Mouse (Mus musculus): ENCODE data around the gene Itch. TPM values are rescaled to one million over a fixed set of nuclear protein-coding genes. Genes with fewer than 3 reads are reported as not detected.
A peak's percentile ranks its signal among the peaks of the same experiment; 100 is the strongest.
"Not testable (repeated sequence)": the region's sequence is repeated elsewhere in the genome, so short reads cannot be mapped to it uniquely, and the experiment has no call there.

The Itch gene
- polyA plus RNA-seq, 1 experiment = 26.6 TPM

GRCm38 (mm10) chr2:155100796-155101259, 32.5 kb upstream of the Itch start:
- TF ChIP-seq CTCF (IDR thresholded peaks at IDR 0.05; ENCODE audit: borderline replicate concordance, extremely low read depth, insufficient read depth, insufficient read length) (no peak), POLR2A (IDR thresholded peaks at IDR 0.05; ENCODE audit: borderline replicate concordance, extremely low read depth, insufficient read depth, insufficient read length, poor library complexity, severe bottlenecking) (no peak)
- DNase-seq (ENCODE audit: low read depth) = no peak

DNA sequence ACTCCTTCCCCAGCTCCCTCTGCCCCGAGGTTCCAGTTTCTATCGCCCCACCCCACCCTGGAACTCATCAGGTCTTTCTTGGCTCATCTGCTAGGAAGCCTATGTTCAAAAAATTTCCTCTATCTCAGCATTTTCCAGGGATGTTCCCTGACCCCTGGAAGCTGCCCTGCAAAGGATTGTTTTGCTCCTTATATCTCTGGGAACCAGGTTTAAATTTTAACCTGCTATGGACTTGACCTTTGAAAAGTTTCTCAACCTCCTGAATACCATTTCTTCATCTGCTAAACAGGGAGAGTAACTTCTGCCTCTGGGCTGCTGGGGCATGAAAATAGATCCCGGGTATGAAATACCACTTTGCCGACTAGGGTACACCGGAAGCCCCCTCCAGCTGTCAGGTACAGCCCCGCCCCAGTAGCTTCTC, 31.5 kb upstream of the Itch start:
- TF ChIP-seq CTCF (IDR thresholded peaks at IDR 0.05; ENCODE audit: borderline replicate concordance, extremely low read depth, insufficient read depth, insufficient read length) (no peak), POLR2A (IDR thresholded peaks at IDR 0.05; ENCODE audit: borderline replicate concordance, extremely low read depth, insufficient read depth, insufficient read length, poor library complexity, severe bottlenecking) (no peak)
- DNase-seq (ENCODE audit: low read depth) = no peak

GRCm38 (mm10) chr2:155103607-155104006, 29.7 kb upstream of the Itch start:
- TF ChIP-seq CTCF (IDR thresholded peaks at IDR 0.05; ENCODE audit: borderline replicate concordance, extremely low read depth, insufficient read depth, insufficient read length) (no peak), POLR2A (IDR thresholded peaks at IDR 0.05; ENCODE audit: borderline replicate concordance, extremely low read depth, insufficient read depth, insufficient read length, poor library complexity, severe bottlenecking) (no peak)
- DNase-seq (ENCODE audit: low read depth) = peak; percentile 56

DNA sequence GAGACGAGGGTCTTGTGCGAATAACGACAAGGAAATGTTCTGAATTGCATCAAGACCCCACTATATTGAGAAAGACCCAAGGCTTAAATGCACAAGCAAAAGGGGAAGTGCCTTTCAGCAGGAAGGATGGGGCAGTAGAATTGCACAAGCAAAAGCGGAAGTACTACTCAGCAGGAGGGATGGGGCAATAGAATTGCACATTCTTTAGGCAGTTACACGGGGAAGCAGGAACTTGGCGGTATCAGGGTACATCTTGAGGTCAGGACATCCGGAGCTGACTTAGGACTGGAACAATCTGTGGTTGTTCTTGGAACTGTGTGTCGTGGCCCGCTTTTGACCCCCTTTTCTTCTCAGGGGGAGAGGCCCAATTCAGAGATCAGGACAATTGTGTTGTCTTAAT, 26.0 kb upstream of the Itch start:
- DNase-seq (ENCODE audit: low read depth) = not testable (repeated sequence)

- DNase-seq (ENCODE audit: low read depth) = no peak
- TF ChIP-seq CTCF (IDR thresholded peaks at IDR 0.05; ENCODE audit: borderline replicate concordance, extremely low read depth, insufficient read depth, insufficient read length) (no peak), POLR2A (IDR thresholded peaks at IDR 0.05; ENCODE audit: borderline replicate concordance, extremely low read depth, insufficient read depth, insufficient read length, poor library complexity, severe bottlenecking) (no peak)
Observed at GRCm38 (mm10) chr2:155115216-155115830, 18.0 kb upstream of the Itch start.

DNA sequence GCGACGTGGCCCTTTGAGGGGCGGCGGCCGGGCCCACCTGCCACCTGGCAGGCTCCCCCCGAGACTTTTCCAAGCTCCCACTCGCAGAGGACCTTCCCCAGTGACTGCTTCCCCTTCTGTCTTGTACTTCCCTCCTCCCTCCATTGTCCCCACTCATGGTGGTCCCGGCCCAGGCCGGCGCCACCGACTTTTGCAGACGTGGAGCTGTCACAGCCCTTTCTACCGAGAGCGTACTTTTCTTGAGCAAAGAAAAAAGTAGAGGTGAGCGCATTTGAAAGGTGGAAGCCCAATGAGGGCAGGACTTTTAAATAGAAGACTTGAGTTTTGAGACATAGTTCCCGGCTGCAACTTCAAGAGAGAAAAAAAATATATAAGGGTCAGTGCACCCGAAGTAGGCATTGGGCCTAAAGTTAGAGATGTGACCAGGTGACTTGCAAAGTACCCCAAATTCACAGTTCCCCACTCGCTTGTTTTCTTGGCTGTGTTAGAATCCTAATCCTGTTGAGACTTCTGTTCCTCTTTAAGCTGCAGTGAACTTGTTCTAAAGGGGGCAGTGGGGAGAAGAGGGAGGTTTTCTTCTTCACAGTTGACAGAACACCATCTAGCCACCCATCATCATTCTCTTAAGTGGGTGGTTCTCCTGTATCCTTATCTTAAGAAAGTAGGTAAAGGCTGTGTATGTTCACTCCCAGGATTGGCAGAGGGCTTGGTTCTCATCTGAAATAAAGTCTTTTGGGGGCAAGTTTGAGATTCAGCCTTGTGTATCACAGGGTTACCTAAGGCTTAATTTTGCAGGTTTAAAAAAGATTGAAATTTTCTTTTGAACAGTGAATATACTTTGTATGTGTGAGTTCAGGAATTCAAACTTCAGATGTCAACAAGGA, 910 bp downstream of the Itch start:
- no peak for TF ChIP-seq CTCF (IDR thresholded peaks at IDR 0.05; ENCODE audit: borderline replicate concordance, extremely low read depth, insufficient read depth, insufficient read length)
- TF ChIP-seq POLR2A (IDR thresholded peaks at IDR 0.05; ENCODE audit: borderline replicate concordance, extremely low read depth, insufficient read depth, insufficient read length, poor library complexity, severe bottlenecking) = 0 out of 2 replicates have a peak, but pooled peaks have one; percentile 5
- DNase-seq (ENCODE audit: low read depth) = peak; percentile 41

DNA sequence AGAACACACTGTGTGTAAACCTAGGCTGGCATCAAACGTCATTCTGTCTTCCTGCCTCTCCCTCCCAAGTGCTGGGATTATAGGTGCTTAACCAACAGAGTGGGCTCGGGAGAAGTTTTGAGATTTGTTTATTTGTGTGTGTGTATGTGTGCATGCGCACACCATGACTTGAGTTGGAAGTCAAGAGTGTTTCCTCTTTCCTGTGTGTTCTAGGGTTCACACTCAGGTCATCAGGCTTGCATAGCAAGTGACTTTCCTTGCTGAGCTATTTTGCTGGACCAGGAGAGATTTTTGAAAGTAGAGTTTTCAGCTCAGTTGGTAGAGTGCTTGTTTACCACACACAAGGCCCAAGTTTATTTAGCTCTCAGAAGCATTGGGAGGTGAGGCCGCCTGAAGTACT, 1.8 kb downstream of the Itch start:
- DNase-seq (ENCODE audit: low read depth) = no peak
- TF ChIP-seq POLR2A (IDR thresholded peaks at IDR 0.05; ENCODE audit: borderline replicate concordance, extremely low read depth, insufficient read depth, insufficient read length, poor library complexity, severe bottlenecking) = no peak
- TF ChIP-seq CTCF (IDR thresholded peaks at IDR 0.05; ENCODE audit: borderline replicate concordance, extremely low read depth, insufficient read depth, insufficient read length) = no peak

DNA sequence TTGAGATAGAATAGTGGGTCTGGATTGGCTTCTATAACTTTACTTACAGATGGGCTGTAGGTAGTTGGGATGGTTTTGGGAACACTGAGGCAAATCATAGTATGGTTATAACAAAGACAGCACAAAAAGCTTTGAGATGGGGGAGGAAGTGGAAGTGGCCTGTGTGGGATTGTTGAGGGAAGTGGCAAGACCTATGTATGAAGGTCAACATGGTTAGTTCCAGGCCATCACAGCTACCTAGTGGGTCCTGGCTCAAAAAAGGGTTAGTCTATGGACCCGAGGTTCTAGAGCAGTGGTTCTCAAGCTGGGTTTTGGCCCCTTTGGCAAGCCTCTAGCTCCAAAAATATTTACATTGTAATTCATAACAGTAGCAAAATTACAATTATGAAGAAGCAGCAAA, 2.2 kb downstream of the Itch start:
- no peak for TF ChIP-seq CTCF (IDR thresholded peaks at IDR 0.05; ENCODE audit: borderline replicate concordance, extremely low read depth, insufficient read depth, insufficient read length)
- TF ChIP-seq POLR2A (IDR thresholded peaks at IDR 0.05; ENCODE audit: borderline replicate concordance, extremely low read depth, insufficient read depth, insufficient read length, poor library complexity, severe bottlenecking) = no peak
- DNase-seq (ENCODE audit: low read depth) = no peak

- TF ChIP-seq POLR2A (IDR thresholded peaks at IDR 0.05; ENCODE audit: borderline replicate concordance, extremely low read depth, insufficient read depth, insufficient read length, poor library complexity, severe bottlenecking) (no peak), CTCF (IDR thresholded peaks at IDR 0.05; ENCODE audit: borderline replicate concordance, extremely low read depth, insufficient read depth, insufficient read length) (no peak)
- DNase-seq (ENCODE audit: low read depth) = no peak
Observed at GRCm38 (mm10) chr2:155140986-155141385, 7.7 kb downstream of the Itch start.

GRCm38 (mm10) chr2:155142025-155142555, 8.8 kb downstream of the Itch start:
- TF ChIP-seq CTCF (IDR thresholded peaks at IDR 0.05; ENCODE audit: borderline replicate concordance, extremely low read depth, insufficient read depth, insufficient read length) (no peak), POLR2A (IDR thresholded peaks at IDR 0.05; ENCODE audit: borderline replicate concordance, extremely low read depth, insufficient read depth, insufficient read length, poor library complexity, severe bottlenecking) (no peak)
- no peak for DNase-seq (ENCODE audit: low read depth)

- not testable (repeated sequence) for DNase-seq (ENCODE audit: low read depth)
Observed at GRCm38 (mm10) chr2:155149296-155149695, 16.0 kb downstream of the Itch start.

- peak; percentile 62; the same call in 1 of the 2 replicates for TF ChIP-seq CTCF (IDR thresholded peaks at IDR 0.05; ENCODE audit: borderline replicate concordance, extremely low read depth, insufficient read depth, insufficient read length)
- TF ChIP-seq POLR2A (IDR thresholded peaks at IDR 0.05; ENCODE audit: borderline replicate concordance, extremely low read depth, insufficient read depth, insufficient read length, poor library complexity, severe bottlenecking) = no peak
- peak; percentile 54 for DNase-seq (ENCODE audit: low read depth)
Observed at GRCm38 (mm10) chr2:155207419-155207818, 74.1 kb downstream of the Itch start.
